Mouse (Mus musculus) CD4-positive, CD25-positive, alpha-beta regulatory T cell (primary cell): Measurements from ENCODE around the gene Gm572. TPM values are rescaled to one million over a fixed set of nuclear protein-coding genes. Genes with fewer than 3 reads are reported as not detected.

Experiments
- polyA plus RNA-seq: library from polyadenylated mRNA; unstranded; fragments of 100-300 nt; shearing (Covaris generic); gene quantifications from one replicate; pipeline ENCODE4 v1.2.1, GENCODE M21; 2017

Gm572 gene
- not detected for polyA plus RNA-seq

GRCm38 (mm10) chr4:148643291-148644156 lies at the start of gene Gm572:
Gene Gm572 (plus strand): TSS chr4:148643317.

GRCm38 (mm10) chr4:148602357-148603120 lies 40.6 kb upstream of the Gm572 start, which contains the start of gene Masp2:
Gene Masp2 (plus strand): TSS chr4:148602554.

GRCm38 (mm10) chr4:148626623-148627185 lies 16.4 kb upstream of the Gm572 start, which contains the start of gene Tardbp:
Gene Tardbp (minus strand): TSS chr4:148627019.

Other genes with a start within 250 kb of the Gm572 start
- 17.5 TPM for gene Ubiad1, start 198.5 kb upstream of the Gm572 start, polyA plus RNA-seq
- gene Mtor, start 194.7 kb upstream of the Gm572 start, polyA plus RNA-seq, result 19.2 TPM
- gene Angptl7, start 142.9 kb upstream of the Gm572 start, polyA plus RNA-seq, result 0.26 TPM
- 120 TPM for gene Exosc10, start 84.9 kb upstream of the Gm572 start, polyA plus RNA-seq
- gene Srm, start 51.8 kb upstream of the Gm572 start, polyA plus RNA-seq, result 106 TPM
- 0.41 TPM for gene Masp2, start 40.8 kb upstream of the Gm572 start, polyA plus RNA-seq
- 198 TPM for gene Tardbp, start 16.3 kb upstream of the Gm572 start, polyA plus RNA-seq
- 3.4 TPM for gene Casz1, start 161.1 kb downstream of the Gm572 start, polyA plus RNA-seq